Mouse (Mus musculus) midbrain, postnatal 0 days (tissue): ENCODE data around the gene Prnp. TPM values are rescaled to one million over a fixed set of nuclear protein-coding genes. Genes with fewer than 3 reads are reported as not detected.

Experiments
- ATAC-seq: fragments of 200-750 bp; cut with Nextera tagmentation; 2 replicates; pipeline ENCODE4 v1.8.0; 2017; ENCODE audit warnings: moderate number of reproducible peaks, mild to moderate bottlenecking, moderate TSS enrichment, moderate library complexity; ENCODE audit not compliant: low FRiP score
- DNase-seq: peaks from one replicate; pipeline ENCODE4 v3.0.0-alpha.2; 2015; ENCODE audit warnings: low spot score
- H3K27ac ChIP-seq: fragments of 300-500 bp; sonication (generic); 2 replicates; pipeline ENCODE4 v1.5.1; 2014; ENCODE audit warnings: low read depth, mild to moderate bottlenecking, low read length, mixed read lengths
- H3K27me3 ChIP-seq: fragments of 300-500 bp; sonication (generic); 2 replicates; pipeline ENCODE4 v1.6.1; 2014; ENCODE audit warnings: low read length, control low read depth, mixed read lengths; ENCODE audit not compliant: insufficient read depth
- H3K36me3 ChIP-seq: fragments of 300-500 bp; sonication (generic); 2 replicates; pipeline ENCODE4 v1.6.1; 2014; ENCODE audit warnings: low read length, control low read depth, mixed read lengths; ENCODE audit not compliant: insufficient read depth
- H3K4me1 ChIP-seq: fragments of 300-500 bp; sonication (generic); 2 replicates; pipeline ENCODE4 v1.6.1; 2014; ENCODE audit warnings: mild to moderate bottlenecking, control low read depth, antibody characterized with exemption, low read length, mixed read lengths; ENCODE audit not compliant: insufficient read depth
- H3K4me2 ChIP-seq: fragments of 300-500 bp; sonication (generic); 2 replicates; pipeline ENCODE4 v1.6.1; 2014; ENCODE audit warnings: low read depth, mild to moderate bottlenecking, low read length, mixed read lengths; ENCODE audit not compliant: poor library complexity, severe bottlenecking
- H3K4me3 ChIP-seq: fragments of 300-500 bp; sonication (generic); 2 replicates; pipeline ENCODE4 v1.5.1; 2014; ENCODE audit warnings: low read depth, mild to moderate bottlenecking, low read length, moderate library complexity
- H3K9ac ChIP-seq: fragments of 300-500 bp; sonication (generic); replicated peaks from 2 replicates; pipeline ENCODE4 v1.6.1; 2014; ENCODE audit warnings: mild to moderate bottlenecking, low read length, moderate library complexity, mixed read lengths; ENCODE audit not compliant: poor library complexity, severe bottlenecking
- H3K9me3 ChIP-seq: fragments of 300-500 bp; sonication (generic); 2 replicates; pipeline ENCODE4 v1.6.1; 2016; ENCODE audit warnings: low read length, control low read depth
- CTCF ChIP-seq: IDR thresholded peaks from 2 replicates; pipeline ENCODE4 v1.5.1; 2016; ENCODE audit warnings: antibody characterized with exemption, mild to moderate bottlenecking
- WGBS: fragments of 180-500 bp; shearing (Covaris S2); extraction: QIAGEN DNeasy Blood & Tissue Kit; methylation state at CpG from one replicate; pipeline ENCODE4 v1.1.7; 2014; 5-methylcytosine and 5-hydroxymethylcytosine counted together
- polyA plus RNA-seq: library from polyadenylated mRNA; unstranded; fragments of >200 nt; fragmentation: Nextera tagmentation; extraction: Ambion mirVana; gene quantifications from 2 replicates; pipeline ENCODE4 v1.2.1, GENCODE M21; 2015
- total RNA-seq: library from RNA; depleted of rRNA; stranded (reverse); fragments of >200 nt; gene quantifications from 2 replicates; pipeline ENCODE4 v1.2.3, GENCODE M21; 2014; rRNA removed

Gene Prnp
- total and polyA plus RNA-seq, 2 experiments from 2014 or later = 255 to 306 TPM

DNA sequence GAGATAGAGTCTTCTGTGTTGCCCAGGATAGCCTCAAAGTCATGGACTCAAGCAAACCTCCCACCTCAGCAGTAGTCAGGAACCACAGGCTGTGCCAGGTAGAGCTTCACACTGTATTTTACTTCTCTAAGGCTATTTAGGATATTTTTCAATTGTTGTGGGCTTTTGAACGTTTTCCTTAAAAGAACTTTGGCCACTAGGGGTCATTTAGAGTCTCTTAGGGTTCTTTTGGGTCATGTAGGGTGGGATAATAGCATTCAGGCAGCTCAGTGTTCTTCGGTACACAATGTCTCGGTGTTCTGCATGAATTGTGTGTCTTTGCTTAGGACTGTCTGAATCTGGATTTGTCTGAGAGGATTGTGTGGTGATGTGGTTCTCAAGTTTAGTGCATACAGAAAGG is 78.2 kb downstream of the Prnp start:
- H3K9ac ChIP-seq = no peak overlapping the region
- ATAC-seq (no peak), DNase-seq (no peak)
- H3K27me3 ChIP-seq = no peaks in the 10 kb centered on the region
- H3K36me3 ChIP-seq = no peaks in the 10 kb centered on the region
- peak; percentile 32 for TF ChIP-seq CTCF
- H3K4me3 ChIP-seq = no peak overlapping the region
- no peak overlapping the region for H3K27ac ChIP-seq
- no peaks in the 10 kb centered on the region for H3K9me3 ChIP-seq
- no peak overlapping the region for H3K4me2 ChIP-seq
- 44% methylated on average over 3 of the region's 3 CpGs for WGBS
- H3K4me1 ChIP-seq = no peaks in the 10 kb centered on the region

Other genes starting within 250 kb of the Prnp start
- gene Erv3, start 50.2 kb upstream of the Prnp start, total RNA-seq = not detected in 2 replicates
- not detected in 2 replicates for gene Erv3, start 50.2 kb upstream of the Prnp start, polyA plus RNA-seq
- gene Prn, start within 50 bp of the Prnp start, total RNA-seq = not detected in 2 replicates
- gene Prn, start within 50 bp of the Prnp start, polyA plus RNA-seq = 0.22 TPM in 1 of 2 replicates, not detected in the other
- 2.5 and 3.9 TPM in 2 replicates for gene Prnd, start 40.9 kb downstream of the Prnp start, total RNA-seq
- gene Prnd, start 40.9 kb downstream of the Prnp start, polyA plus RNA-seq = 4.0 and 4.8 TPM in 2 replicates
- 32.0 and 37.8 TPM in 2 replicates for gene Rassf2, start 120.3 kb downstream of the Prnp start, total RNA-seq
- gene Rassf2, start 120.3 kb downstream of the Prnp start, polyA plus RNA-seq = 15.9 and 16.7 TPM in 2 replicates
- 64.5 and 71.3 TPM in 2 replicates for gene Slc23a2, start 235.2 kb downstream of the Prnp start, total RNA-seq
- gene Slc23a2, start 235.2 kb downstream of the Prnp start, polyA plus RNA-seq = 30.5 and 31.9 TPM in 2 replicates